Mouse (Mus musculus) thymus, adult 18-20 months (tissue): ENCODE results near the gene Asb17.
"Not testable (repeated sequence)": the region's sequence is repeated elsewhere in the genome, so short reads cannot be mapped to it uniquely, and the experiment has no call there.

Experiments used
- DNase-seq, 2 experiments: peaks; one replicate each; pipeline ENCODE4 v3.0.0; 2022; ENCODE audit warnings: mixed read lengths in 2 of 2

Asb17 gene

GRCm38 (mm10) chr3:153832654-153832945, 11.4 kb upstream of the Asb17 start:
- DNase-seq, result no peak

DNA sequence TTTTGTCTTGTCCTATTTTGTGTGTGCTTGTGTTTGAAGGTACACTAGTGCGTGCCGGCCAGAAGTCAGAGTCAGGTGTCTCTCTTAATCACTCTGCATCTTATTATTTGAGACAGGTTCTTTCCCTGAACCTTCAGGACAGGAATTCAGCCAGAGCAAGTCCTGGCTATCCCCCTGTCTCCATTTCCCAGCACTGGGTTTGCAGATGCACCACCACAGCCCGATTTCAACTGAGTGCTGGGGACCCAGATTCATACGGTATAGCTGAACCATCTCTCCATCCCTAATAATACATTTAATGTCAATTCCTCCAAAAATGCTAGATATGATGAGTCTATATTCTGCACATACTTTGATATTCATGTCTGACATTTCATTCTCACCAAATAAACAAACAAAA, 9.9 kb upstream of the Asb17 start:
- no peak for DNase-seq

DNA sequence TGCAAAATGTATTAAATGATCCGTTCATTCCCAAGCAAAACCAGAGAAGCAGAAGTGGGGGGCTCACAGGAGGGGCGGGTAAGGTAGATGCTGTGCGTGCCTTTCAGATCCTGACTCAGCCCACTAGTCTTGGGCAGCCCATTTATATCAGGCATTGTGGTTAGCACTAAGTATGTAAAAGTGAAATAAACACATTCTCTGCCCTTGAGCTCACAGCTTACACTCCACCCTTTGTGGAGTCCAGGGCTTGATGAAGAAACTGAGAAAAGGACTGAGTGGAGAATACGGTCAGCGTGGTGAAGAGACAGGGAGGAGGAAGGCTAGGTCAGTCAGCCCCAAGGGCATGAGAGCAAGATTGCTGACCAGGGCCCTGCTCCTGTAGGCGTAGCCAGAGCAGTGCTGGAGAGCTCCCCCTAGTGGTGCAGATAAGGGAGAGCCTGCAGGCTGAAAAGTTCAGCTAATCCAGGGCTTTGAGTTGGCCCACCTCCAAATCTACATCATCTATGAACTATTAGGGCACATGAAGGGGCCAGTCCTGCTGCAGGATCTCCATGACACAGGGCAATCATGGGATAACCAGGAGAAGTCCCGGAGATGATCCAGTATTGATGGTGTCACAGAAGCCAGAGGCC, 8.4 kb upstream of the Asb17 start:
- peak; percentile 27 for DNase-seq

DNA sequence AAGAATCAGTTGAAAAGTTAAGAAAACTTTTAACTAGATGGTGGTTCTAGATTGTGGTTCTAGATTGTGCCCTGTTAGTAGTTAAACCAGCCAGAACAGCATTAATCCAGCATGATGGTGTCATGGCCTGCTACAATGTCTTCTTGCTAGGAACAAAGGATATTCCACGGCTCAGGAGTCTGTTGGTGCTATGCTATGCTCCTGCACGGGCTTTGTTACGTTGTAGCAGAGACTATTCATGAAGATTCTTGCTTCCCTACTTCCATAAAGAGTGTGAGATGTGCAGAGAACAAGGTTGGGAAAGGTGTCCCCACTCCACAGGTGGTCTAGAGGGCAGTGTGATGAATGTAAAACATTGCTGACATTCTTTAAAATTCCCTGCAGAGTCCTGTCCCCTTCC, 7.7 kb upstream of the Asb17 start:
- DNase-seq, result no peak

GRCm38 (mm10) chr3:153837593-153837992, 6.4 kb upstream of the Asb17 start:
- DNase-seq, result no peak

DNA sequence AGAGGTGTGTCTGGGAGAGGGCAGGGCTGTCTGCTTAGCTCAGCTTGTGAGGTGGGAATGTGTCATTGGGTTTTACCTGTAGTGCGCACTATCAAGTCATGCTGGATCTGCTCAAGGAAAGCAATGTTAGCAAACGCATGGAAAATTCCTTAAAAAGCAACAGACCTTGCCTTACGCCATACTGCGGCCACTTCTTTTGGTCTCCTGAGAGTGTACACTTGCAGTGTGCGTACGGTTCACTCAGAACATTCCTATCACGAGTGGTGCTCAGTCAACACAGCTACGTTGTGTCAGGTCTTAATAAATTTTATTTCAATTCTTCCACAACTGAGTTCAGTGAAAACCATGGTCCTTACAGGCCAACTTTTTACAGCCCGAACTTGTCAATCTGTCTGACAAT, 748 bp downstream of the Asb17 start:
- no peak for DNase-seq

GRCm38 (mm10) chr3:153845500-153845899, 1.5 kb downstream of the Asb17 start:
- DNase-seq, result no peak

- no peak for DNase-seq
Measured at GRCm38 (mm10) chr3:153846109-153846508, 2.1 kb downstream of the Asb17 start.

DNA sequence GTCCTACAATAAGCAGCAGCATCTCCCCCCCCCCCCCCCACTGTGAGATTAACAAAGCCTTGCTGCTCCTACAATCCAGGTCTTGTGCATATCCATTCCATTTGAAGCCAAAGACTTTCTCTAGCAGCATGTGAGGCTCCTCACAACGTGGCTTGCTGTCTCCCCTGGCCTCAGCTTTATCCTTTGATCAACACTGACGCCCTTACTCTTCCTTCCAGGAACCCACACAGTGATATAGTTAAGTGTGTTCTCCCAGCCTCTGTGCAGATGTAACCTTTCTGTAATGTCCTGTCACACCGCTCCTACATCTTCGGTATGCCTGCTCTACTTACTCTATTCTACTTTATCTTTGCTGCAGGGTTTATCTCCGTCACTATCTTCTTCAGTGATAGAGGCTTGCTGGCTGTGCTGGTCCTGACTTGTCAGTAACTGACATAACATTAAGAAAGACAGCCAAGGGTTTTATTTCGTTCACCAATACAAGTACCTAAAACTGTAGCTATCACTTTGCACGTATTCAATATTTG, 3.3 kb downstream of the Asb17 start:
- no peak for DNase-seq

DNA sequence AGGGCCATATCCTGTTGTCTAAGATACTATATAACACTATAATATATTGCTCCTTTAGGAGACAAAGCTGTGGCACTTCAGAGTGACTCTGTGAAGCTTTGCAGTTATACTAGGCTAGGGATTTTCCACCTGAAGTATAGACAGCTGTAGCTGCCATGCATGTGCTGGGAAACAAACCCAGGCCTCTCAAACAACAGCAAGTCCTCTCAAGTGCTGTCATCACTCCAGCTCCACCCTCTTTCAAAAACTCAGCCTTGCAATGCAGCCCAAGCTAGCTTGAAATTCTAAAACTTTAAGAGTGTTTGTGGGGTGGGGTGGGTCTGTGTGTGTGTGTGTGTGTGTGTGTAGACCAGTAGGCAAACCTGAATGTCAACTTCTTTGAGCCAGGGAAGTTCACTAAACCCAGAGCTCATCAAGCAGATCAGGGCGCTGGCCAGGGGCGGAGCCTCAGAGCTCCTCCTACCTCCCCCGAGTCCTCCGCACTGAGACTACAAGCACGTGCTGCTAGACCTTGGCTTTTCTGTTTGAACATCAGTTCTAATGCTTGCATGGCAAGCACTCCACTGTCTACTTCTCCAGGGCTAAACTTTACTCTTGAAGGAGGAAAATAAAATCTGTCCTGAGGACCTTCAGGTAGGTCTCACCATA, 5.5 kb downstream of the Asb17 start:
- peak in 1 of 2 experiments; percentile 14 for DNase-seq

GRCm38 (mm10) chr3:153850759-153851158, 6.8 kb downstream of the Asb17 start:
- DNase-seq, result no peak

DNA sequence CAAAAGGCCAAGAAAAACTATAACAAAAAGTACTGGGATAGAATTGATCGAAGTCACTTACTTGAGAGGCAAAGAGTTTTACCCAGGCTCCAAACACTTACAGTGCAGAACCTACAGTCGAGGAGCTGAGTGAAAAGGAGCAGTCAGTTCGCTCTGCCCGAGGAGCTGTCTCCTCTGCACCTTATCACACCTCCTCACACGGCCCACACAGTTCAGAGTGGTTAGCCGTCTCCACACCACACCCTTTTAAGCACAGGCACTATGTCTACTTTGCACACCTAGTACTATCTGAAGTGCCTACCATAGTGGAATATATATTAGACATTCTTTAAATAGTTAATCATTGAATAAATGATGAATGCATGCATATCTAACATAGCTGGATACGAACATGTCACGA, 8.3 kb downstream of the Asb17 start:
- no peak for DNase-seq

- DNase-seq, result no peak
Measured at GRCm38 (mm10) chr3:153858350-153859001, 14.5 kb downstream of the Asb17 start.

- not testable (repeated sequence) for DNase-seq
Measured at GRCm38 (mm10) chr3:153860392-153860791, 16.4 kb downstream of the Asb17 start.

DNA sequence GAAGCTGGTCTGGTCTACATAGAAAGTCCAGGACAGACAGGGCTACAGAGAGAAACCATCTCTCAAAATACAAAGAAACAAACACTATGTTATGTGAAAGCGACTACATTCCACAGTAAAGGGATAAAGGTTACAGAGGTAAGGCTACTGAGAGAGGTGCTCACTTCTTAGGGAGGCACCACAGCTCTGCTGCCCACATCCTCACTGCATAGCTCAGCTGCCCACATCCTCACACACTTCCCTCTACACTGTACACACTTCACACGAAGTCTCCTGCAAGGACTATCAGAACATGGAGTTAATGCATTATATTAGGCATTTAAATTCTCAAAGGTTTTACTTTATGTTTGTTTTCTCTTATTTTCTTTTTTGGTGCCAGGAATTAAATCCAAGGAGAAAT, 19.8 kb downstream of the Asb17 start:
- no peak for DNase-seq

- DNase-seq, result no peak
Measured at GRCm38 (mm10) chr3:153864636-153865429, 20.8 kb downstream of the Asb17 start.

GRCm38 (mm10) chr3:153867149-153868136, 23.4 kb downstream of the Asb17 start:
- DNase-seq, result no peak

DNA sequence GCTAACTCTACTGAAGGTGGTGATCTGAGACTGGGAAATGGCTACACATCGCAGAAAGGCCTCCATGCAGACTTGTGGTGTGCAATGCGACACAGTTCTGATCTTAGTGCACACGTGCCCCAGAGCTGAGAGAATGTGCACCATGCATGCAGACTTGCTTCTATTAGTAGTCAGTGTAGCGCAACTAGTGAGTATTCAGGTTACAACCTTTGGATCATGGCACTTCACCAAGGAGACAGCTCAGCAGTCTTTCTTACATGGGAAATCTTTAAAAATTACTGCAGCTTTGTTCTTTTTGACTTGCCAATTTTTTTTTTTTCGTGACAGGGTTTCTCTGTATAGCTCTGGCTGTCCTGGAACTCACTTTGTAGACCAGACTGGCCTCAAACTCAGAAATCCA, 27.4 kb downstream of the Asb17 start:
- no peak for DNase-seq

- no peak for DNase-seq
Measured at GRCm38 (mm10) chr3:153886296-153886695, 42.3 kb downstream of the Asb17 start.

- no peak for DNase-seq
Measured at GRCm38 (mm10) chr3:153888141-153888540, 44.1 kb downstream of the Asb17 start.

GRCm38 (mm10) chr3:153889188-153889781, 45.3 kb downstream of the Asb17 start:
- no peak for DNase-seq

GRCm38 (mm10) chr3:153895454-153895853, 51.4 kb downstream of the Asb17 start:
- peak; percentile 70 to 85 for DNase-seq
